Mouse (Mus musculus): ENCODE measurements around the gene Clcf1.

DNA sequence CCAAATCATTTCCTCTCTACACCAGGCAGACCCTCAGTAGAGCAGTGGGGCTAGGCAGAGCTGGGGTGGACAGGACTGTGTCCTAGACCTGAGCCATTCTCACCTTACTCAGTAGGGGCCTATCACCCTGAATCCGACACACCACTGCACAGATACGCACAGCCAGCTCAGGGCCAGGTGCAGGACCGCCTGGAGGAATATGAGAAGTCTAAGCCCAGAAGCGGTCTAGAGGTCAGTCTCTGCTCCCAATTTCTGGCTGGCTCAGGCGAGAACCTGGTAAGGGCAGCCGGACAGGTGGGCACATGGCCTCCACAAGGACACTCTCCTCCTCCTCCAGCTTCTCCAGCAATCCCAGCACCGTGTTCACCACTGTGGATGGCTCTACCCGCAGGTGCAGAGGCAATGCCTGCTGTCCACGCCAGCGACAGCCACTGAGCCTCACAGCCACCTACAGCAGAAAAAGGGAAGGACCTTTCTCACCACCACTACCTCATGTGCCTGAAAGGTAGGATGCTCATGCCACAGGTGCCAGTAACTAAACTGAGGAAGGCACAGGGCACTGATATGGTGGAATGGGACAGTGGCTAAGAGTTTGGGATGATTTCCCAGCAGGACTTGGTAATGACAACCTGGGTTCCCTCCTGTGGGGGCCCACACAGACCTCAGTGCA lies 43.2 kb upstream of the Clcf1 start:
- no peak for TF ChIP-seq POLR2A (IDR thresholded peaks at IDR 0.05; ENCODE audit: insufficient read depth, low read depth, low read length)
- TF ChIP-seq CTCF (IDR thresholded peaks at IDR 0.05) = no peak
